Mouse (Mus musculus) liver, embryonic 13.5 days (tissue): ENCODE data around the gene Tspan7. TPM values are rescaled to one million over a fixed set of nuclear protein-coding genes. Genes with fewer than 3 reads are reported as not detected.

ENCODE experiments used
- ATAC-seq: fragments of 200-750 bp; cut with Nextera tagmentation; 2 replicates; pipeline ENCODE4 v1.8.0; 2017; ENCODE audit warnings: low read depth, mild to moderate bottlenecking, moderate number of reproducible peaks, moderate library complexity
- DNase-seq: peaks from one replicate; pipeline ENCODE4 v3.0.0; 2022
- H3K27ac ChIP-seq: fragments of 300-500 bp; sonication (generic); 2 replicates; pipeline ENCODE4 v1.5.1; 2015; ENCODE audit warnings: moderate library complexity, mild to moderate bottlenecking, inconsistent platforms
- H3K27me3 ChIP-seq: fragments of 300-500 bp; sonication (generic); 2 replicates; pipeline ENCODE4 v1.6.1; 2015; ENCODE audit warnings: mild to moderate bottlenecking, inconsistent platforms
- H3K36me3 ChIP-seq: fragments of 300-500 bp; sonication (generic); 2 replicates; pipeline ENCODE4 v1.6.1; 2015; ENCODE audit warnings: mild to moderate bottlenecking, inconsistent platforms
- H3K4me1 ChIP-seq: fragments of 300-500 bp; sonication (generic); replicated peaks from 2 replicates; pipeline ENCODE4 v1.6.1; 2015; ENCODE audit warnings: inconsistent platforms
- H3K4me2 ChIP-seq: fragments of 300-500 bp; sonication (generic); 2 replicates; pipeline ENCODE4 v1.6.1; 2015; ENCODE audit warnings: inconsistent platforms, mild to moderate bottlenecking, moderate library complexity
- H3K4me3 ChIP-seq: fragments of 300-500 bp; sonication (generic); replicated peaks from 2 replicates; pipeline ENCODE4 v1.5.1; 2015; ENCODE audit warnings: mild to moderate bottlenecking, inconsistent platforms
- H3K9ac ChIP-seq: fragments of 300-500 bp; sonication (generic); 2 replicates; pipeline ENCODE4 v1.6.1; 2015; ENCODE audit warnings: mild to moderate bottlenecking, inconsistent platforms
- H3K9me3 ChIP-seq: fragments of 300-500 bp; sonication (generic); replicated peaks from 2 replicates; pipeline ENCODE4 v1.6.1; 2016; ENCODE audit warnings: inconsistent platforms
- WGBS: fragments of 180-500 bp; shearing (Covaris S2); methylation state at CpG from one replicate; pipeline ENCODE4 v1.1.7; 2015; ENCODE audit not compliant: insufficient replicate concordance; 5-methylcytosine and 5-hydroxymethylcytosine counted together
- polyA plus RNA-seq: library from polyadenylated mRNA; unstranded; fragments of >200 nt; fragmentation: Nextera tagmentation; extraction: Ambion mirVana; gene quantifications from 2 replicates; pipeline ENCODE4 v1.2.1, GENCODE M21; 2015

Tspan7 gene
- polyA plus RNA-seq = 44.1 and 53.3 TPM in 2 replicates

GRCm38 (mm10) chrX:10484872-10485569, at the start of gene Tspan7:
Gene Tspan7 (plus strand): TSS chrX:10485158.
- H3K4me1 ChIP-seq = no peaks in the 10 kb centered on the region
- WGBS = 15% methylated on average over 17 of the region's 41 CpGs
- H3K9ac ChIP-seq = peak within 1 kb of the TSS; percentile 17; the same call in 1 of the 2 replicates
- H3K4me3 ChIP-seq = peak within 1 kb of the TSS; percentile 43
- DNase-seq (no peak), ATAC-seq (peak; percentile 47)
- peaks cover 20% of the 10 kb centered on the region for H3K27me3 ChIP-seq
- no peaks in the 10 kb centered on the region for H3K36me3 ChIP-seq
- H3K9me3 ChIP-seq = no peaks in the 10 kb centered on the region
- no peak within 1 kb of the TSS for H3K27ac ChIP-seq
- peak within 1 kb of the TSS; percentile 38 for H3K4me2 ChIP-seq

DNA sequence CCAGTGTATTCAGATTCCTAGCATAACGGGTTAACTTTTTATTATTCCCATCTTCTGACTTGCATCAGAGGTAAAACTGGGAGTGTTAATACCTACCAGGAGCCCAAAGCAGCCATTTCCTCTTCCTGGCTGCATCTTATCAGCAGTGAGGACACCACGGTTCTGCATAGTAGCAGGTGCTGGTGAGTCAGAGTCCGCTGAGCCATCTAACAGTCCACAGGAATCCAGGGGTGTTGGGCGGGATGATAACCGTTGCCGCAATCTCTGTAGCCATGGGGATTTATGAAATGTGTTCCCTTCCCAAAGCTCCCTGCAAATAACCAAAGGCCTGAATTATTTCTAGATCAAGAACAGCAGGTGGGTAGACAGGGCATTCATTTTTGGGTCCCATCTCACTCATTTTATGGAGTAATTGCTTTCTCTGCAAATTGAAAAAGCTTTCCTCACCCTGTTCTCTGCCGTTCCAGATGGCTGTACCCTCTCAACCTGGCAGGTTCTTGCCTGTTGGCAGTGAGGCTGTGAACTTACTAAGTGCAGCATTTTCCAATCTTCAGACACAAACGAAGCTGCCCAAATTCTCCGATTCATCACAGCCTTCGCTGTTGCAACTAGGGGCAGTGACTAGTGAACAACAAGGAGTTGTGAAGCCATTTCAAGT, 35.5 kb upstream of the Tspan7 start:
- ATAC-seq (no peak), DNase-seq (no peak)
- H3K9ac ChIP-seq = no peak overlapping the region
- no peak overlapping the region for H3K27ac ChIP-seq
- no peaks in the 10 kb centered on the region for H3K4me1 ChIP-seq
- no peaks in the 10 kb centered on the region for H3K9me3 ChIP-seq
- H3K4me3 ChIP-seq = no peak overlapping the region
- WGBS = 71% methylated on average over 10 of the region's 10 CpGs
- no peaks in the 10 kb centered on the region for H3K27me3 ChIP-seq
- no peak overlapping the region for H3K4me2 ChIP-seq
- H3K36me3 ChIP-seq = no peaks in the 10 kb centered on the region

DNA sequence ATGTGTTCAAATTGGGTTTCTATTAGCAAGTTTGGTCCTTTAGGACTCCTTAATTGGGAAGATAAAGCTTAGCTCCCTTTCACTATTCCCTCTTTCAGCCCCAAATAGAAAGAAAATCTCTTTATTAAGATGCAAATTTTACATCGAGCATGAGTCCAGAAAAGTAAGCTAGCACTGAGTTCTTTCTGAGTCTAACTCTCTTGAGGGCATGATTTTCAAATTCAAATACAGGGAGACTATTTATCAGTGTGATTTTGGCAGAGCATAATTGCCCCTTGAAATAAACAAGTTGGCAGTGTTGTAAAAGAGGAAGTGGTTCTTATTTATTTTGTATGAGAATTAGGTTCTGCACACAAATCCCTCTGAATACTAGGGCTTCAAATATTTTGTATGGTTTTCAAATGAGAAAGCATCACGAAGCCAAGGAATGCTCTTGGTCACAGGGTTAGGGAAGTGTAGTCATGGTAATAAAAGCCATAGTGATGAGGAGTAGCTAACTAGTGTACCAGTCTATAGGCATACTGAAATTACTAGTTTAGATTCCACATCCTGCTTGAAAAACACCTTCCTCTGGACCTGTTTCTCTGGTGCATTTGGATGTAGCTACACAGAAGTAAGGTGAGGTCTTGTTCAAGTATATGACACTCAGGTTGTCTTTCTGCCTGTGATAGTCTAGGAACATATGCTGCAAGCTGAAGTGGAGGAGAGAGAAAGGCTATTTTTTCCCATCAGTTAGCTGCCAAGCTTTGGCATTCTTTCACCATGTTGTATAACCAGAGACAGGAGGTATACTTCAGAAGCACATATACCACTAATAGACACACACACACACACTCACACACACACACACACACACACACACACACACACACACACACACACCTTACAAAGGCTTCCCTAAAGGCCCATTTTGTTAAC, 34.6 kb upstream of the Tspan7 start:
- WGBS = 47% methylated on average over 2 of the region's 2 CpGs
- DNase-seq = no peak
- Histone ChIP-seq H3K4me3 (no peak overlapping the region), H3K4me2 (no peak overlapping the region), H3K36me3 (no peaks in the 10 kb centered on the region), H3K9me3 (no peaks in the 10 kb centered on the region), H3K4me1 (no peaks in the 10 kb centered on the region), H3K27ac (no peak overlapping the region), H3K27me3 (no peaks in the 10 kb centered on the region), H3K9ac (no peak overlapping the region)
- ATAC-seq = no peak

GRCm38 (mm10) chrX:10453798-10454197, 31.2 kb upstream of the Tspan7 start:
- H3K36me3 ChIP-seq = no peaks in the 10 kb centered on the region
- H3K9ac ChIP-seq = no peak overlapping the region
- no peak overlapping the region for H3K4me2 ChIP-seq
- H3K4me3 ChIP-seq = no peak overlapping the region
- no peak overlapping the region for H3K27ac ChIP-seq
- H3K9me3 ChIP-seq = no peaks in the 10 kb centered on the region
- no peak for ATAC-seq
- H3K4me1 ChIP-seq = no peaks in the 10 kb centered on the region
- no peaks in the 10 kb centered on the region for H3K27me3 ChIP-seq
- no peak for DNase-seq
- WGBS = 36% methylated on average over 1 of the region's 1 CpGs

GRCm38 (mm10) chrX:10457256-10457655, 27.7 kb upstream of the Tspan7 start:
- Histone ChIP-seq H3K4me2 (no peak overlapping the region), H3K9me3 (no peaks in the 10 kb centered on the region), H3K27ac (no peak overlapping the region), H3K36me3 (no peaks in the 10 kb centered on the region), H3K9ac (no peak overlapping the region), H3K4me3 (no peak overlapping the region), H3K27me3 (no peaks in the 10 kb centered on the region), H3K4me1 (no peaks in the 10 kb centered on the region)
- ATAC-seq (no peak), DNase-seq (no peak)
- 59% methylated on average over 3 of the region's 3 CpGs for WGBS

- no peaks in the 10 kb centered on the region for H3K27me3 ChIP-seq
- H3K27ac ChIP-seq = no peak overlapping the region
- no peak for DNase-seq
- no peak for ATAC-seq
- H3K4me2 ChIP-seq = no peak overlapping the region
- H3K36me3 ChIP-seq = no peaks in the 10 kb centered on the region
- no peak overlapping the region for H3K9ac ChIP-seq
- WGBS = 69% methylated on average over 1 of the region's 1 CpGs
- H3K4me1 ChIP-seq = no peaks in the 10 kb centered on the region
- H3K9me3 ChIP-seq = no peaks in the 10 kb centered on the region
- H3K4me3 ChIP-seq = no peak overlapping the region
Observed at GRCm38 (mm10) chrX:10477088-10477487, 7.9 kb upstream of the Tspan7 start.

DNA sequence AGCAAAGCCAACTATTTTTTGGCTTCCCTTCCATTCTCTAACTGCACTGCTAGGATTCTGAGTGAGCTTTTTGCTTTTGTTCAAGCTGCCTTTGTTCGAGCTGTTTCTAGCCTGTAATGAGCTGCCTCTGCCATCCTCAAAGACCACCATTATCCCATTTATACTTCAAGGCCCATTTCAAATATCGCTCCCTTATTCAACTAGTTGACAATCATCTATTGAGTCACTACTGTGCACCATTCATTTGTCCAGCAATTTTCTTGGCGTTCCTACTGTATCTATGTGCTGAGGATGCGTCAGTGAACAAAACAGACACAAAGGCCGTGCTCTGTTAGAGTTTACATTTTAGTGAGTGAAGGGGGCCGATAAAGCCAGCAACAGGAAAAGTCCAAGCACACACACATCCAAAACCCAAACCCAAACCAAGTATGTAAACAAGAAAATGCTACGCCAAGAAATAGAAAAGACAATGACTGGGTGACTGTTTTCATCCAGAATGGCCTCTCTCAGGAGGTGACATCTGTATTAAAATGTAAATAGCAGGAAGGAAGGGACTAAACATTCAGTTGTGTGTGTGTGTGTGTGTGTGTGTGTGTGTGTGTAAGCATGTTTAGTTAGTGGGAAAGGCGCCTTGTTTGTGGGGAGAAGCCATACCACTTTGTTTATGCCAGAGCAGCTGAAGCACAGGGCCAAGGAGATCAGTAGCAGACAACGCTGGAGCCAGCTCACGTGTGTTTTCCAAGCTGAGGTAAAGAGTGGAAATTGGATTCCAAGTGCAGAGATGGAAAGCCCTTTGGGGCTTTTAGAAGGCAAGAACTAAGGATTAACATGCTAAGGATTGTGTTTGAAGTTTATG, 5.7 kb upstream of the Tspan7 start:
- H3K9me3 ChIP-seq = no peaks in the 10 kb centered on the region
- H3K27me3 ChIP-seq = no peaks in the 10 kb centered on the region
- no peak overlapping the region for H3K4me2 ChIP-seq
- WGBS = 71% methylated on average over 10 of the region's 10 CpGs
- H3K27ac ChIP-seq = no peak overlapping the region
- H3K4me1 ChIP-seq = no peaks in the 10 kb centered on the region
- DNase-seq (no peak), ATAC-seq (no peak)
- H3K9ac ChIP-seq = no peak overlapping the region
- H3K4me3 ChIP-seq = no peak overlapping the region
- no peaks in the 10 kb centered on the region for H3K36me3 ChIP-seq

DNA sequence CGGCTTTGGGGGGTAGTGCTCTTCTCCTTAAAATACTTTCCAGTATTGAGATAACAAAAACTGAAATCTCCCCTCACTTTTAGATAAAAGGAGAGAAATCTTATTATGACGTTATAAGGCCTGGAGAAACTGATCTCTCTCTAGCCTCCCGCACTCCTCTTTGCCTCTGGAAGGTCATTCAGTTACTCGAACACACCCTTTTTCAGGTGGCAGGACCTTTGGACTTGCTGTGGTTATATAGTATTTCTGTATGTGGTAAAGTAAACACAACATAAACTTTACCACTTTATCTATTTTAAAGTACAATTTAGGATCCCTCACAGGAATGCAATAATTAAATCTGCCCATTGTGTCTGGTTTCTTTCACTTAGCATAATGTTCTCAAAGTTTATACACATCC, 5.0 kb upstream of the Tspan7 start:
- WGBS = 59% methylated on average over 4 of the region's 4 CpGs

DNA sequence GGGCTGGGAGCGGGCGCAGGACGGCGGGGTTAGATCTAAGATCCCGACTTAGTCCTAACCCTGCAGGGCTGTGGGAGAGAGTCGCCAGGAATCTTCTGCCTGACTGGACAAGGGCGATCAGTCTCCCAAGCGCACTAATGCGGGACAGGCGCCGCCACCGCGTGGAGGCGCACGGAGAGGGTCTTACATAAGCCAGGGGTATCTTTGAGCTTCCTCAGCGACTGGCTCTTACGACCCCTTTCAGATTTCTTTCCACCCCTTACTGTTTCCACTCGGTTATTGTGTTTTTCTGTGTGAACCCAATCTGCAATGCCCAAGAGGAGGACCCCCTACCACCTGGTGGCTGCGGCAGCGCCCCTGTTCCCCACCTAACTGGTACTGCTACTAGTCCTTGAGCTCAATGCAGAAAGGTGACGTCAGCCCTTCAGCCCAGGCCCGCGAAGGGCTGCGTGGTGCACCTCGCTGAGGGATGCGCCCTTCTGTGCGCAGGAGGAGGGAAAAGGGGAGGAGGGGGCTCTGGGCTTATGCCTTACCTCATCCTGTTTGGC, 780 bp downstream of the Tspan7 start:
- DNase-seq (peak; percentile 0), ATAC-seq (peak; percentile 36; the same call in 1 of the 2 replicates)
- H3K9ac ChIP-seq = peak overlapping the region; percentile 17; the same call in 1 of the 2 replicates
- H3K4me1 ChIP-seq = no peaks in the 10 kb centered on the region
- peak overlapping the region; percentile 43 for H3K4me3 ChIP-seq
- H3K4me2 ChIP-seq = peak overlapping the region; percentile 38
- no peak overlapping the region for H3K27ac ChIP-seq
- H3K36me3 ChIP-seq = no peaks in the 10 kb centered on the region
- H3K9me3 ChIP-seq = no peaks in the 10 kb centered on the region
- H3K27me3 ChIP-seq = peaks cover 20% of the 10 kb centered on the region
- WGBS = 10% methylated on average over 27 of the region's 27 CpGs

More for the DNA sequence above, 5.0 kb upstream of the Tspan7 start:
- H3K9me3 ChIP-seq = no peaks in the 10 kb centered on the region
- ATAC-seq (no peak), DNase-seq (no peak)
- no peak overlapping the region for H3K9ac ChIP-seq
- H3K27ac ChIP-seq = no peak overlapping the region
- peaks cover 3% of the 10 kb centered on the region; the same call in 1 of the 2 replicates for H3K27me3 ChIP-seq
- H3K4me3 ChIP-seq = no peak overlapping the region
- no peaks in the 10 kb centered on the region for H3K36me3 ChIP-seq
- H3K4me1 ChIP-seq = no peaks in the 10 kb centered on the region
- H3K4me2 ChIP-seq = no peak overlapping the region

DNA sequence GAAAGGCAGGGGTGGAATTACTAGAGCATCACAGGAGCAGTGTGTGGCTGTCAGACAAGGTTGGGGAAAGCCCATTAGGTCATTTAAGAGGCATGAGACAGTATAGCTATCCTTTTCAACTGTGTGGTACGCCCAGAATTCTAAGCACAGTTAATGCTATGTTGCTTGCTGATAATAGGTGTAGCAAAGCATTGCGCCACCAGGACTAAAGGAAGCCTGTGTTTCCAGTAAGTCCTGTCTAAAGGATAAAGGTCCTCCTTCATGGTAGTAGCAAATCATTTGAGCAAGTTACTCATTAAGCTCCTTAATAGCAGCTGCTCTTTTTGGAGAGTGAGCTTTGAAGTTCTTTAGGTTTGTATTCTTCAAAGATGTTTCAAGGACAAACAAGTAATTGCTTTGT, 13.6 kb downstream of the Tspan7 start:
- H3K27ac ChIP-seq = peak overlapping the region; percentile 18; the same call in 1 of the 2 replicates

More for the DNA sequence above, 13.6 kb downstream of the Tspan7 start:
- Histone ChIP-seq H3K36me3 (no peaks in the 10 kb centered on the region), H3K4me3 (no peak overlapping the region), H3K27me3 (no peaks in the 10 kb centered on the region), H3K4me1 (no peaks in the 10 kb centered on the region), H3K9me3 (no peaks in the 10 kb centered on the region), H3K9ac (no peak overlapping the region), H3K4me2 (no peak overlapping the region)
- 39% methylated on average over 2 of the region's 2 CpGs for WGBS
- DNase-seq (no peak), ATAC-seq (0 out of 2 replicates have a peak, but pooled peaks have one; percentile 36)
